Mouse (Mus musculus): ENCODE measurements at regions not wholly inside any gene's neighbourhood (a gene's known extent, or its start where the extent isn't known, plus 50 kb on each side); places are given as distances from the start of the nearest gene placed in this dataset.

DNA sequence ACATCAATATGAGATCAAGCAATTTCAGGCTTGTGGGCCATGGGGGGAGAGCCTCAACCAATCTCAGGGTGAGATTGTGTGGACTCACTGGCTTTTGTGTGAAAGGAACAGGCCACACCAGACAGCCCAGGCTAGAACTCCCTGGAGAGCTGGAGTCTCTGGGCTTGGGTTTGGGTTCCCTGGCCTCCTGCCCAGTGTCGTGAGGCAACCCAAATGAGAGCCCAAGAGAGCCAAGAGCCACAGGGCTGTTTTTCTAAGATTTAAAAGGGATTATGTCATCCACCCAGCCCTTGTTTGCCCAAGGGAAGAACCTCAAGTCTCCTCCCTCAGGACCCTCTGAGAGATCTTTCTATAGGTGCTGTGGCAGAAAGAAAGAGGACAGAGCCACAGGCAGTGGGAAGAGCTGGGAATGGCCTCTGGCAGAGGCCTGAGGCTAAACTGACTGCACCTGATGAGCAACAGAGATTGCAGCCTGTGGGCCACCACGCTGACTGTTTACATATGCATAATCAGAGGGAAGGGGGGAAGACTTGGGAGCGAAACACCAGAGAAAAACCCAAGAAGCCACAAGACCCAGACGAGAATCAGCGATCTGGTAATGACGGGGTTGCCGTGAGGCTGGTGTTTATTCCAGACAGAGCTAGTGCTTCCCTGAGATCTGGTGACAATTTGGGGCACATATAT, 92.1 kb downstream of the Bcl2l11 start:
- DNase-seq = no peak

DNA sequence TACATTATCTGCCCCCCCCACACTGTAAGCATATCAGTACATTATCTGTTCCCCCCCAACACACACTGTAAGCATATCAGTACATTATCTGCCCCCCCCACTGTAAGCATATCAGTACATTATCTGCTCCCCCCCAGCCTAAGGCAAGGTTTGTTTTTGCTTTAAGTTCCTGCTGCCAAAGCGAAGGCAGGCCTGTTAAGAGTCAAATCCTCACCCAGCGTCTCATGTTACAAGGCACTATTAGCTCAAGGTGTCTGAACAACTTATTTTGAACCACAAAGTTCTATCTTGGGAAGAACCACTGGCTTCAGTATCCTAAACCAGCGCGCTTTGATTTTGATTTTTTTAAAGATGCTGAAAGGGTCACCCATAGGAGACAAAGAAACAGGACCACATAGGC, 93.1 kb downstream of the Bcl2l11 start:
- DNase-seq = peak; percentile 43

DNA sequence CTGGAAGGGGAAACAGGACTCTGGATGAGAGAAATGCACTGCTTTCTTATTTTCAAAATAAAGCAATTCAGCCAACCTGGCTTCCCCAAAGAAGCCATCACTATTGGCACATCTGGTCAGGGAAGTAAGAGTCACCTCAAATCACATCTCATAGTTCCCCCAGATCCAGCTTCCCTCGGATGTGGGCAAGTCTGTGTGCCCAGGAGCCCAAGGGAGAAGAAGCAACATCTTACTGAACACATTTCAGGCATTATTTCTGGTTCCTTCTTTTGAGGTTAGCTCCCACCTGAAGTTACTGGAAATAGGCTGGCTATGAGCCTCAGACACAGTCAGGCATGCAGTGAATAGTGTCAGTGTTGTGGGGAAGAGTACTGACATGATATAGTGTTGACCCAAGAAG, 95.2 kb downstream of the Bcl2l11 start:
- DNase-seq = no peak

DNA sequence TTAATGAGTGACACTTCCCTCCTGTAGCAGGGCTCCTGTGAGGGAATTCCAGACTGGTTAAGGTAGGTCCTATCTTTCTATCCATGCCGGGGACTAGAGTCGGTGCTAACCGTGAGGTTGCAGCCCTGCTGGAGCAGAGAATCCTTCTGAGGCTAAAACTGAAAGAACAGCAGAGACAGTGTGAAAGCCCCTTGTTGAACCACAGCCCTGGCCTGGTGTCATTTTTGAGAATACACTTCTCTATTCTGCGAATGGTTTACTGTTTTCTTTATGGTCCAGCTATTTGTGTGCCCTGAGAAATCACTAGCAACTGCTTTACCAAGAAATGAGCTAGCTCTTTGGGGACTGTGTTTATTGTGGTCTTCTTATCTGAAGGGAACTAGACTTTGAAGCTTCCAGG, 95.8 kb downstream of the Bcl2l11 start:
- no peak for DNase-seq

DNA sequence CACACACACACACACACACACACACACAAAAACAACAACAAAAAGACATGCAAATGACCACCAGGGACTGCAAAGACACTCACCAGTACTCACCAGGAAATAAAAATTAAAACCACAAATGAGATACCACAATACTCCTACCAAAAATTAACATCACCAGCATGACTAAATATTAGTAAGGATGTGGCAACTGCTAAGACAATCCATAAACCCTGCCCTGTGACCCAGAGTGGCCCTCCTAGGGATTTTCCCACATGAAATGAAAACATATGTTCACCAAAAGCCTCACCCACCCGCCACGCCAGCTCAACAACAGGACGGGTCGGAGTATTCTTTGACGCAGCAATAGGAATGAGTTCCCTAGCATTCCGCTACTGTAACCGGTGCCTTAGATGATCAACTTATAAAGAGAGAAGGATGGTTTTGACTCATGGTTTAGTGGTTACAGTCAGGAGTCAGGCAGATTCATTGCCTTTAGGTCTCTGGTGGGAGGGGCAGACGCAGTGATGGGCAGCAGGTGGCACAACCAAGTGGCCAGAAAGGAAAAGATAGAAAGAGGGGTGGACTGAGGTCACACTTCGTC, 100.7 kb downstream of the Bcl2l11 start:
- no peak for DNase-seq

DNA sequence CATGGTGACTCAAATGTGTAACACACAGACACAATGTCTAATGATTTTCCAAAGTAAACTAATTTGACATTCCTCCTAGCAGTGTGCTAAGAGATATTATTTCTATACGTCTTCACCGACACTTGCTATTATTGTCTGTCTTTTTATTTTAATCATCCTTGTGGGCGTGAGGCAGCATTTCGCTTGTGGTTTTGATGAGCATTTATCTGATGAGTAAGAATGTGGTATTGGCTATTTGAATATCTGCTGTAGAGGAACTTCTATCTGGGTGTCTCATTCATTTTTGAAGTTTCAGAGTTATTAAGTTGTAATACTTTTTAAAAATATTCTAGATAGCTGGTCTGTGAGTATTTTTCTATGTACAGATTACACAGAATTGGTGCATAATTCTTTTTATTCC, 103.9 kb downstream of the Bcl2l11 start:
- no peak for DNase-seq

DNA sequence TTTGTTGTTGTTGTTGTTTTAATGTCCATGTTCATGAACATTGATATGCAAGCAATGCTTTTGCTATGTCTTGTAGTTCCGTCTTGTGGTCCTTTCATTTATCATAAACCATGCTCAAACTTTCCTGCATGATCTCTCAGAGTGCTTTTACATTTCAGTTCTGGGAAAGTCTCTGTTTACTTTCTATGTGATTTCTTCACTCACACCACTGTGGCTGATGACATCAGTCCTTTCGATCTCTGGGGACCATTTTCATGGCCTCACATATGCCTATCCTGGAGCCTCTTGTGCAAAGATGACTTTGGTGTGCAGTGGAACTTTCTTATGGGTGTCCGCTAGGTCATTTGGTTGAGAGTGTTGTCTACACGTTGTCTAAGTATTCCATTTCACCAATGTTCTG, 105.1 kb downstream of the Bcl2l11 start:
- DNase-seq = no peak

DNA sequence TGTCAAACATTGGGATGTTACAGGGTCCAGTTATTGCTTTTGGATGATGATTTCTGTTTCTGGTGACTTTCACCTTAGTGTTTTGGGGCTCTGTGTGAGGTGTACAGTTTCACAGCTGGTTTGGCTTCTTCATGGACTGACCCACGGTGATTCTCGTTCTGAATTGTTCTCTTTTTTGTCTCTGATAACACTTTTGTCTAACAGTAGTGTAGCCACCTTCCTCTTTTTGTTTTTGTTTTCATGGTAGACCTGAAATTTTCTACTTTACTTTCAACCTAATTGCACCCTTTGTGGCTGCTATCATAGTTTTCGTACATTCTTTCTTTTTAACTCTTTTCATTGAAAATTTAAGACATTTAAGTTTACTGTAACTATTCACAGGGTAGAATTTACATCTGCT, 105.5 kb downstream of the Bcl2l11 start:
- no peak for DNase-seq

DNA sequence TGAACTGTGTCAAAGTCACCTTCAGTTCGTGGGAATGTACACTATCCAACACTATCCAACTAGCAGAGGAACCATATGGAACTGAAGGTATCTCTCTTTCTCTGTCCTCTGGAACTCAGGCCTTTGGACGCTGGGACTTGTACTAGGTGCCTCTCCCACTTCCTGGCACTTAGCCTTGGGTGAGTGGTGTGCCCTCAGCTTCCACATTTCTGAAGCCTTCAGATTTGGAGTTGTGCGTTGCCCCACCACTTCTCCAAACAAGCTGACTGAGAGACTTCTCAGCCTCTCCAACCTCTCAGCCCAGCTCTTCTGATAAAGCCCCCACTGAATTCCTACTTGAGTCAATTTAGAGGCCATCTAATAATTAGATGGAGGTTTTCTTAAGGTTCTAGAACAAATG, 106.2 kb downstream of the Bcl2l11 start:
- no peak for DNase-seq

DNA sequence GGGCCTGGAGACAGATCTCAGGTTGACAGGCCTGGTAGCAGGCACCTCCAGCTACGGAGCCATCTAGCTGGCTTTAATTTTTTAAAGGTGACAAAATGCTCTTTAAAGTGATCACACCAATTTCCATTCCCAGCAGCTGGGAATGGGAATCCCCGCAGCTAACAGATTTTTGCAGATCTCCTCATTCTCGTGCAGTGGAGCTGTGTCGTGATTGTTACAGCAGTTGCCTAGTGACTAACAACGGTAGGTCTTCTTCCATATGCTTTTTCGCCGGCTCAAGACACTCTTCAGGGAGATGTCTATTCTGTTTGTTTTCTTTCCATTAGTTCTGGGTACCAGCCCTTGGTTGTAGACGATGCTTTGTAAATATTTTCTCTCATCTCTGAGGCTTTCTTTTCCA, 109.3 kb downstream of the Bcl2l11 start:
- DNase-seq = no peak

DNA sequence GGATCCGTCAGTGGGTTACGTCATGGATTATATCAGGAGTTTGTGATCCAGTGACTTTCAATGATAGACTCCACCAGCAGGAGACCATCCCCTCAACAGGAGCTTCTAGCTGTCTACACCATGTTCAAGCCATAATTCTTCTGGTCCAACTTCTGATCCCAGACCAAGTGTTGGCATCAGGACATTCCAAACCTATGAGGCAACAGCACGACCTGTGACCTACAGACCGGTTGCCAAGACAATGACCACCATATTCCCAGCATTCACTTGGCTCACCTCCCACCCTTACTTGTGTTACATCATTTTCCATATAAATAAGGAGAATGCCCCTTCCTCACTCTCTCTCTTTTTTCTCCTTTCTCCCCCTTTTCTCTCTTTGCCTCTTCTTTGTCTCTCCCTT, 113.6 kb downstream of the Bcl2l11 start:
- no peak for DNase-seq

DNA sequence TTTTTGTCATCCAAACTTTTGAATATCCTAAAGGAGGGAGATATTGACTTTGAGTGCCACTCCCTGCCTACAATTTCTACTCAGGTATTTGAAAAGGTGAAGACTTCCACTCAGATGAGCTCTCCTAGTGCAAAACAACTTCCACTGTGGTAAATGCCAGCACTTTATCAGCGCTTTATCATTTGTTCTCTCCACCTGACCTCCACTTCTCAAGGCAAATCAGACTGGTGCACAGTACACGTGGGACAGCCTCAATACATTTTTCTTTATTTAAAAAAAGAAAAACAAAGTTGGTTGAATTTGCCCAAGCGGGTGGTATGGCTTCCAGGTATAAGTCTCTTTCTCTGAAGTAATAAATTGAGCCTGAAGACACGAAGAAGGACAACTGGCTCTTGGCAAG, 114.2 kb downstream of the Bcl2l11 start:
- no peak for DNase-seq

DNA sequence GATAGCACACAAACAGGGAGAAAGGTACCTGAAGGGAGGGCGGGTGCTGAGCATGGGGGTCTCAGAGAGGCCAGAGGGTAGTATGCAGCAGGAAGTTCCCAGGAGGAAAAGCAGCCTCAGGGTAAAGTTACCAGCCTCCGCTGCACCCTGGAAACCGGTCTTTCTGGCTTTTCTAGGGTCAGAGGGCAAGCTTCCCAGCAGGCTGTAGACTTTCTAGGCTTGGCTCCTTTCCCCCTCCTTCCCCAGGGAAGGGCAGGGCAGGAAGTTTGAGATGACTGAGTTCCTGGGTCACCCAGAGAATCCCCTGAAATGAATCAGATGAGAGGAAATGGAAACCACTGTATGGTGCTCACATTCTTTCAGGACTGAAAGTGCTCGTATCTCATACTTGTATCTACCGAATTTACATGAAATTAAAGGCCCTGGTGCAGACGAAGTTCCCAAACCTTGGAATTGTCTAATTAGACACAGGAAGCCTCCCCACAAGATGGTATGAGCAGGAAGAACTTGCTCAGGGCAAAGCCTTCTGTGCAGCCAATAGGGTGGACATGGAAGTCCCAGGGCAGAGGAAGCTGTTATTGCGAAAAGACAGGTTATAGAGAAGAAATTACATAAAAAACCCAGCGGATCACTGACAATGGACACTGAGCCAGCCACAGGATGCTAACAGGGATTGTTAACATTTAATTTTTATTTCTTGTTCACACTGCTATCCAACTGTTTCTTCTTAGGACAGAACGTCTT, 114.9 kb downstream of the Bcl2l11 start:
- DNase-seq = peak; percentile 47

DNA sequence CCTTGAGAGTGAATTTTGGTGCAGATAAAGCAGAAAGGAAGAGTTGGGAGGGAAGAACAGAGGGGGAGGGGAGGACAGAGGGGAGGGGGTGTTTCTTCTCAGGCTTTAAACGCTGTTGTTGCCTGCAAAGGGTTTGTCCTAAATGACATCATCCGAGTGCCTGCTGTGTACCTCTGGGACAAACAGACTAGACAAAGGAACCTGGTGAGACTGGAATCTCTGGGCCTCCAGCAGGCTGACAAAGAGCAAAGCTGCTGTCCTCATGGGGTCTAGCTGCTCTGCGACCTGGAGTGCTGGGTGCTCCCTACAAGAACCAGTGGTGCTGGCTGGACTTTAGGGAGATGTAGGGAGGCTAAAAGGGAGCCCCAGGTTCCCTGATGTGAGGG, 115.4 kb downstream of the Bcl2l11 start:
- peak; percentile 46 for DNase-seq

DNA sequence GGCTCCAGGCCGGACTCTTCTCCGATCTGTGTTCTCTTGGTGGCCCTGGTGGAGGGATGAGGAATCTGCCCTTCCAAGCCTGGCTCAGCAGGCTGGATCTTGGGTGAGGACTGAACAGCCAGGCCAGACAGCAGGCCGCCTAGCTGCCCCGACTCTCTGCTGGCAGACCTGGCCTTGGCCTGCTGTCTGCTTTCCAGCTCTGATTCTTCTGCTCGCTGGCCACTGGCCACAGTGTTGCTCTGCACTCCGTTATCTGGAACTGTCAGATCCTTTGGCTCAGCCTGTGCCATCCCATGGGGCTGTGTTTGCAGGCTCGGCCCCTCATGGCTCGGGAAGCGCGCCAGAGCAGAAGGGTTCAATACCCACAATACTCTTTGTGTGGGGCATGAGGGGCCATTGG, 119.7 kb downstream of the Bcl2l11 start:
- DNase-seq = no peak

DNA sequence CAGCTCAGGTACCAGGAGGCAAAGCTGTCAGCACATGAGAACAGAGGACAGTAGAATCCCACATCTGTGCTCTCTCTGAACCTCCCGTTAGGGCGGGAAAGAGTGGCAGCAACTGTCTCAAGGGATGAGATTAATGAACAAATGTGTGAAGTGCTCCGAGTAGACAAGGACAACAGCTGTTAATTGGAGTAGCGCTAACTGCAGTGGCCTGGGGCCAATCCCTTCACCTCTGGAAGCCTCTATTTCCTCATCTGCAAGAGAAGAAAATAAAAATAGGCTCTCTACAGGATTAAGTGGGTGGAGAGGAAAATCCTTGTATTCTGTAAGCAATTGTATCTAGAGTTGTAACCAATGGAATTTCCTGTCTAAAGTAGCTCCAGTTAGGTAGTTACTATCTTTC, 122.1 kb downstream of the Bcl2l11 start:
- DNase-seq = no peak

DNA sequence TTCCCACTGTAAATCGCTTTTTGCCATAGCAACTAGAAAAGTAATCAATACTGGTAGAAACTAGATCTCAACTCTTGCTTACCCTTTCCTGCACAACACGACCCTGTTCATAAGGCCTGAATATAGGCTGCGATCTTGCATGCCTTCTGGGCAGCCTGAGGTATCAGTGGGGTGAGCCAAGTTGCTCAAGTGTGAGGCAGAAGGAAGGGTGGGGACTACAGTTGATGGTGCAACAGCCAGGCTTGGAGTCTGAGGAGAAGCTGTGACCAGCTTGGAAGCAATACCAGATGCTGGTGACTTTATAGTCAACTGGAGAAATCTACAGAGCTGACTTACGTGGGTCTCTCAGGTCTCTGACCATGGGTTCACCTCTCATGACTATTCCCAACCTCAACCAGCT, 123.3 kb downstream of the Bcl2l11 start:
- DNase-seq = no peak

DNA sequence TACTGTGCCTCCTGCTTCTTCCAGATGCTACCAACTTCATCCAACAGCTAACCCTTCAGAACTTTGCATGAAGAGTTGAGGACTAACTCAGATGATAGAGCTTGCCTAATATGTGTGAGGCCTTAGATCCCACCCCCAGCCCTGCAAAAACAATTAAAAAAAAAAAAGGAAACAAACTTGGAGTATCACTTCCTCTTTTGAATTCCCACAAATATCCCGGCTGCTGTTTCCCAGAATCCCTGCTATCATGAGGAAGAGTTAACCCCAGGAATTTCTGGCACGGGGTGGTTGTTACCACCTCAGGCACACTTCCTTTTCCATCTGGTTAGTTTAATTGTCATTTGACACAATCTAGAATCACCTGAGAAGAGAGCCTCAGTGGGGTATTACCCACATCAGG, 123.8 kb downstream of the Bcl2l11 start:
- no peak for DNase-seq

DNA sequence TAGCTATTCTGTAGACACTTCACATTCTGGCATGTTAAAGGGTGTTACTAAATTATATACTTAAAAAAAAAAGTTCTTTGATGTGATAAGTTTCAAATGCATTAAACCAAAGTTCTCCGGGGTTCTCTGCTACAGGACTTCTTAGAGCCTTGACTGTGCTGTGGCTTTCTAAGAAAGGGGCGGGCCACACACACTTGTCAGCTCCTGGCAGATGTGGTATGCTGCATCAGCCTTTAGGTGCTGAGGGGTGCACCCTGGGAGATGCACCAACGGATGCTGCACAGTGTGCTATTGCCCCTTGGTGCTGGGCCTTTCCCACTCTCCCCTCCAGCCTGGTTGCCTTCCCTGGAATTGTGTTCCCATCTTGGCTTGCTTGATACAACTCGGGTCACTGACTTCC, 125.0 kb downstream of the Bcl2l11 start:
- DNase-seq = no peak

DNA sequence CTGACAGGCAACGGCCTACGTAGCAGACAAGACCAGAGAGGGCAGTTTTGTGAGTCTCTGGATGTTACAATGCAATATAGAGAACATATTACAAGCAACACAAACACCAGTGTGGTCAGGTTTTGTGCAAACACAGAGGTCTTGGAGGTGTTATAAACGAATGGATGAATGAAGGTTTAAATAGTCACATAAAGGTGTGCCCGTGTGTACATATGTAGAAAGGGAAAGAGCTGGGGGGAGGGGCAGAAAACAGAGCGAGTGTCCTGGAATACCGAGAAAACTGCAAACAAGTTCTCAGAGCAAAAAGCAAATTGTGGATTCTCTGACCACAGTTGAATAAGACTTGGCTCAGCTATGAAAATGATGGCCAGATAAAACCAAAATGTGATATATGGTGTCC, 130.8 kb downstream of the Bcl2l11 start:
- DNase-seq = no peak

DNA sequence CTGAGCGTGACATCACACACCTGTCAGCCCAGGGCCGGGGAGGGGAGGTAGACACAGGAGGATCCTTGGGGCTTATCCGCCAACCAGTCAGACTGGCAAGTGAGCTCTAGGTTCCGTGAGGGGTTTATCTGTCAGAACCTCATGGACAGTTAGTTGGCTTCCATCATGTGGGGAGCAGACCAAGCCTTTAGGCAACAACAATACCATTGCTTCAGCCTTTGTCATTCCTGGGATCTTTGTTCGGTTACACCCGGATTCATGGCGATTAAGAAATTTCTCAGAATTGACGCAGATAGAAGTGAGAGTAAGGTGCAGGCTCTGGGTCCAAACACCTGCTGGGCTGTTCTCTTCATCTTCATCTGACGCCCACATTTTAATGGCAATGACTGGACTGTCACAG, 131.4 kb downstream of the Bcl2l11 start:
- DNase-seq = no peak

DNA sequence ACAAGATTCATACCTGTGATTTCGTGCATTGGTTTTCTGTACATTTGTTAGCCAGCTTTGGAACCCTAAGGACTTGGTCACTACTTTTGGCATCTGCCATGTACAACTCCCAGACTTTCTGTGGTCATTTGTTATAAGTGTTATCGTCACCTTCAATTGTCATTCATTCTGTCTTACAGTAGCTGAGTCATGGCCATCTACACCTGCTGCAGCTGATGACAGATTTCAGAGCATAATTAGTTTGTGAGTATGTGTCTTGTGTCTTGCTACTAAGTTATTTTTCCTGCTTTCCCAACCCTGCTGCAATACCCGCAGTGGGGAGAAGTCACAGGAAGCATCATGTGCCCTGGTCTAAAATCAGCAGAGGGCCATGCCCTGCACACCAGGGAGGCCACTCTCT, 138.0 kb downstream of the Bcl2l11 start:
- DNase-seq = no peak

DNA sequence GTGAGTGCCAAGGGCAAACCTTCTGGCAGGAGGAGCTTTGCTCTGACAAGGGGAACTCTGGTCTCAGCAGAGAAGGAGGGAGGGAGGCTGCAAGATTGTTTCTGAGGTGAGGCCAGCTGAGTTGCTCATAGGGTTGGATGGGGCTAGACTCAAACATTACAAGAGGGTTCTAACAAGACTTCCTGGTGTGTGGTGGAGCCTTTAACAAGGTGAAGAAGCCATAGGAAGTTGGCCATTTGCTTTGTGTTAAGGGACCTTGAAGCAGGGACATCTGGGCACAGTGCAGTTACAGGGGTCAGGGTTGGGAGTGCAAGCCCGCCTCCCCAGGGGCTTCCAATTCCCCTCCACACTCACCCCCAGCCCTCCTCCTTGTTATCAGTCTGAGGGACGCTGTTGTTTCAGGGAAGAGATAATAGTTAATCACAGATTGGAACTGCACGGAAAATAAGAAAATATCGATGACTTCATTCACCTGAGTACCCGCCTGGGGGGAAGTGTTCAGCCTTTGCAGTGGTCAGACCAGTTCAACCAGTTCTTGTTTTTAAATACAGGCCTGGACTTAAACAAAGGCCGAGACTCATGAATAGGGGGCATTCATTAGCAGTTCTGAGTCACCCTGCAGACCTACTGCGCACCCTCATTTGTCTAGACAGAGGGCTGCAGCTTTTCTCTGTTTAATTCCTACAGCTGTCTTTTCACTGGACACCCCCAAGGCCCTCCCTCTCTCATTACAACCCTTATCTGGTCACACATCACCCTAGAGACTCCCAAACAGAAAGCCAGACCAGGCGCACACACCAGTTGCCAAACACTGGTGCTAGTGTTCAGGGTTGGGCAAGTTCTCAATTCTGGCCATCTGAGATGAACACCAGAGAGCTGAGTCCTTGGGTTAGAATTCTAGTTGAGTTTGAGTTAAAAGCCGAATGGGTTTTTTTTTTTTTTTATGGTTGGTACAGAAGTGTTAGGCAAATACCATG, 139.5 kb downstream of the Bcl2l11 start:
- DNase-seq = no peak
